Mouse (Mus musculus): ENCODE data around the gene Hexim2. TPM values are rescaled to one million over a fixed set of nuclear protein-coding genes. Genes with fewer than 3 reads are reported as not detected.

The Hexim2 gene
- polyA plus RNA-seq, 1 experiment from 2014 or later = 20.8 TPM

DNA sequence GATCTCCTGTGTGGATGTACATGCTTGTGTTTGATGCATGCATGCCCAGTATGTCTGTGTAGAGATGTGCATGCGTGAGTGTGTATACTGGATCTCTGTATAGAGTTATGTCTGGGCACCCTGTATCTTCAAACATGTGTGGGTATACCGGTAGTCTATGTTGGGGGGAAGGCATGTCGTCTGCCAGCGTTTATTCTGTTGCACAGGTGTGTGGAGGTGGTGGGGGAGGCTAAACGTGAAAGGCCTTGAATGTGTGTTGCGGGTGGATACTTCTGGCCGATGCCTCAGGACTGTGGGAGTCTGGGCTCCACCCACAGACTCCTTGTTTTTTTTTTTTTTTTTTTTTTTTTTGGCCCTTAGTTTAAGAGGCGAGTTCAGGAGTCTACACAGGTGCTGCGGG lies 49.1 kb downstream of the Hexim2 start:
- Histone ChIP-seq H3K27me3 (no peaks in the 10 kb centered on the region), H3K27ac (replicated peaks) (no peak overlapping the region), H3K4me2 (replicated peaks) (no peak overlapping the region), H3K4me3 (no peak overlapping the region), H3K9me3 (no peaks in the 10 kb centered on the region), H3K9ac (replicated peaks) (no peak overlapping the region), H3K36me3 (no peaks in the 10 kb centered on the region), H3K4me1 (no peaks in the 10 kb centered on the region)
- no peak for ATAC-seq (replicated peaks)
- 80% methylated on average over 9 of the region's 9 CpGs for WGBS

DNA sequence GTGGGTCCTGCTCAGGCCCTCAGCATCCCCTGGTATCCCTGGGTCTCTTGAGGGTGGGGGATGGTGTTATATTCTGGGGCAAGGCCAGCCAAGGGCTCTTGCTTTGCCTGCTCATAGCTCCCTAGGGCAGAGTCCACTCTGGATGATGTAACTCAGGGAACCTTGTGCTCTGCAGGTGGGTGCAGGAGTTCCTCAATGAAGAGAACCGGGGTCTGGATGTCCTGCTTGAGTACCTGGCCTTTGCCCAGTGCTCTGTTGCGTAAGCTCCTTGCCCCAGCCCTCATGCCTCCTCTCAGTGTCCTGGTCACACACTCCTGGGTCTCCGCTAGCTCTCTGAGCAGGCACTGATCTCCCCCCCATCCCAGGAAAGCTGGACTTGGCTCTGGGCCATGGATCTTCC lies 49.7 kb downstream of the Hexim2 start:
- H3K27me3 ChIP-seq = no peaks in the 10 kb centered on the region
- H3K9me3 ChIP-seq = no peaks in the 10 kb centered on the region
- no peak overlapping the region for H3K27ac ChIP-seq (replicated peaks)
- no peak for ATAC-seq (replicated peaks)
- no peak overlapping the region for H3K4me2 ChIP-seq (replicated peaks)
- no peak overlapping the region for H3K9ac ChIP-seq (replicated peaks)
- no peak overlapping the region for H3K4me3 ChIP-seq
- WGBS = 79% methylated on average over 3 of the region's 3 CpGs
- H3K36me3 ChIP-seq = no peaks in the 10 kb centered on the region
- no peaks in the 10 kb centered on the region for H3K4me1 ChIP-seq

- ATAC-seq (replicated peaks) = no peak
- H3K27me3 ChIP-seq = no peaks in the 10 kb centered on the region
- H3K27ac ChIP-seq (replicated peaks) = no peak overlapping the region
- WGBS = 40% methylated on average over 2 of the region's 2 CpGs
- H3K9me3 ChIP-seq = no peaks in the 10 kb centered on the region
- no peaks in the 10 kb centered on the region for H3K4me1 ChIP-seq
- H3K4me3 ChIP-seq = no peak overlapping the region
- no peak overlapping the region for H3K4me2 ChIP-seq (replicated peaks)
- no peaks in the 10 kb centered on the region for H3K36me3 ChIP-seq
- H3K9ac ChIP-seq (replicated peaks) = no peak overlapping the region
These were observed 52.7 kb downstream of the Hexim2 start for GRCm38 (mm10) chr11:103184891-103185290.

Other genes with a start within 250 kb of the Hexim2 start
- gene Fam187a, start 247.3 kb upstream of the Hexim2 start, polyA plus RNA-seq (2015; fragmentation: Nextera tagmentation; extraction: Ambion mirVana) = 0.11 TPM in 1 of 2 replicates, not detected in the other
- gene Gfap, start 231.5 kb upstream of the Hexim2 start, polyA plus RNA-seq (2015; fragmentation: Nextera tagmentation; extraction: Ambion mirVana) = 0.88 and 0.93 TPM in 2 replicates
- 5.3 and 6.6 TPM in 2 replicates for gene Kif18b, start 207.3 kb upstream of the Hexim2 start, polyA plus RNA-seq (2015; fragmentation: Nextera tagmentation; extraction: Ambion mirVana)
- gene C1ql1, start 185.7 kb upstream of the Hexim2 start, polyA plus RNA-seq (2015; fragmentation: Nextera tagmentation; extraction: Ambion mirVana) = 1.8 and 1.9 TPM in 2 replicates
- 41.0 and 43.9 TPM in 2 replicates for gene Nmt1, start 104.2 kb upstream of the Hexim2 start, polyA plus RNA-seq (2015; fragmentation: Nextera tagmentation; extraction: Ambion mirVana)
- 152 and 168 TPM in 2 replicates for gene Dcakd, start 104.1 kb upstream of the Hexim2 start, polyA plus RNA-seq (2015; fragmentation: Nextera tagmentation; extraction: Ambion mirVana)
- 1.9 and 2.3 TPM in 2 replicates for gene Plcd3, start 30.8 kb upstream of the Hexim2 start, polyA plus RNA-seq (2015; fragmentation: Nextera tagmentation; extraction: Ambion mirVana)
- gene Acbd4, start 30.7 kb upstream of the Hexim2 start, polyA plus RNA-seq (2015; fragmentation: Nextera tagmentation; extraction: Ambion mirVana) = 14.6 and 14.8 TPM in 2 replicates
- gene Hexim1, start 16.2 kb upstream of the Hexim2 start, polyA plus RNA-seq (2015; fragmentation: Nextera tagmentation; extraction: Ambion mirVana) = 3.4 and 3.8 TPM in 2 replicates
- 1.7 and 3.1 TPM in 2 replicates for gene Fmnl1, start 38.7 kb downstream of the Hexim2 start, polyA plus RNA-seq (2015; fragmentation: Nextera tagmentation; extraction: Ambion mirVana)
- gene 1700023F06Rik, start 76.1 kb downstream of the Hexim2 start, polyA plus RNA-seq (2015; fragmentation: Nextera tagmentation; extraction: Ambion mirVana) = 0.75 and 0.98 TPM in 2 replicates
- 0.15 and 0.38 TPM in 2 replicates for gene Spata32, start 86.0 kb downstream of the Hexim2 start, polyA plus RNA-seq (2015; fragmentation: Nextera tagmentation; extraction: Ambion mirVana)
- gene Map3k14, start 135.0 kb downstream of the Hexim2 start, polyA plus RNA-seq (2015; fragmentation: Nextera tagmentation; extraction: Ambion mirVana) = 3.7 and 3.9 TPM in 2 replicates
- gene Arhgap27, start 231.3 kb downstream of the Hexim2 start, polyA plus RNA-seq (2015; fragmentation: Nextera tagmentation; extraction: Ambion mirVana) = 2.5 and 3.0 TPM in 2 replicates